Mouse (Mus musculus) erythroblast, embryonic 14.5 days (primary cell): Measurements from ENCODE around the gene Mia2.

Source experiments
- GATA1 ChIP-seq: IDR thresholded peaks from 2 replicates; pipeline ENCODE4 v1.6.1; 2012; ENCODE audit warnings: low read length, inconsistent platforms, mixed read lengths
- TAL1 ChIP-seq: IDR thresholded peaks from 3 replicates; pipeline ENCODE4 v1.6.1; 2012; ENCODE audit warnings: low read length, inconsistent platforms, mixed read lengths

GRCm38 (mm10) chr12:59166557-59166956 lies 71.0 kb downstream of the Mia2 start:
- TF ChIP-seq GATA1 (no peak), TAL1 (no peak)
